Mouse (Mus musculus): ENCODE measurements around the gene Rpl22. TPM values are rescaled to one million over a fixed set of nuclear protein-coding genes. Genes with fewer than 3 reads are reported as not detected.

Rpl22 gene
- polyA plus RNA-seq (2015; fragmentation: Nextera tagmentation; extraction: Ambion mirVana): 497 and 537 TPM in 2 replicates

GRCm38 (mm10) chr4:152325574-152326411 lies at the start of gene Rpl22:
Gene Rpl22 (plus strand): TSS chr4:152325742.

GRCm38 (mm10) chr4:152291562-152291961 lies 34.0 kb upstream of the Rpl22 start, which contains the start of gene Hes3:
Gene Hes3 (minus strand): TSS chr4:152291662.

GRCm38 (mm10) chr4:152296874-152297861 lies 28.4 kb upstream of the Rpl22 start, which contains the start of gene Icmt:
Gene Icmt (plus strand): TSS chr4:152297227.

DNA sequence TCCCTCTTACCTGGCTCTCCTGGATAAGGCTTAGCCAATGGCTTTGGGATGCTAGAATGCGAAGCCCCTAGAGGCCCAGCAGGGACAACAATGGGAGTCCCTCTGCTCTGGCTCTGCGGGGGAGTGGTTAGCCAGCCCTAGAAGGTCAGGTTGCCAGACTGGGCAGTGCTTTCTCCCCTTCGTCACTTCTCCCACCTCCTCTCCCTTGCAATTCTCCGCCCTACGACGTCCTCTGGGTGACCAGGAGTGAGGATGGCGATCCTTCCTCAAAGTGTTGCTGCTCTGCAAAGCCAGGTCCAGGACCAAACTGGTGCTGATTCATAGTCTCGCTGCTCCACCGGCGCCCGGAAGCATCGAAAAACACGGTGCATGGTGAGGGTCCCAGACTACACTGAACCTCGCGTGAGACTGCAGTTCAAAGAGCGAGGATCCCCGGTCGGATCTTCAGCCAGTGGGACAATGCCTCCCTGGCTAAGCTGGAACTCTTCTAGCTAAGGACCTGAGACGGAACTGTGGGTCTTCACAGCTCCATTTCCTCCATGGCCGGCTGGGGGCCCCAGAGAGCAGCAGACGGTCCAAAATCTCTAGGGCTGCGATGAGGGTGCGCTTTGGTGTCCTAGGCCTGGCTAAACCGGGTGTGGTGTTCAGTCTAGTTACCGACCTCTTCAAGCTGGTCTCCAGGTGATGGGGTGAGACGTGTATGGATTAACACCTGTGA lies 6.9 kb upstream of the Rpl22 start, which contains the start of gene Rnf207:
Gene Rnf207 (minus strand): TSS at position 477 of the 718 bp plus-strand sequence.

DNA sequence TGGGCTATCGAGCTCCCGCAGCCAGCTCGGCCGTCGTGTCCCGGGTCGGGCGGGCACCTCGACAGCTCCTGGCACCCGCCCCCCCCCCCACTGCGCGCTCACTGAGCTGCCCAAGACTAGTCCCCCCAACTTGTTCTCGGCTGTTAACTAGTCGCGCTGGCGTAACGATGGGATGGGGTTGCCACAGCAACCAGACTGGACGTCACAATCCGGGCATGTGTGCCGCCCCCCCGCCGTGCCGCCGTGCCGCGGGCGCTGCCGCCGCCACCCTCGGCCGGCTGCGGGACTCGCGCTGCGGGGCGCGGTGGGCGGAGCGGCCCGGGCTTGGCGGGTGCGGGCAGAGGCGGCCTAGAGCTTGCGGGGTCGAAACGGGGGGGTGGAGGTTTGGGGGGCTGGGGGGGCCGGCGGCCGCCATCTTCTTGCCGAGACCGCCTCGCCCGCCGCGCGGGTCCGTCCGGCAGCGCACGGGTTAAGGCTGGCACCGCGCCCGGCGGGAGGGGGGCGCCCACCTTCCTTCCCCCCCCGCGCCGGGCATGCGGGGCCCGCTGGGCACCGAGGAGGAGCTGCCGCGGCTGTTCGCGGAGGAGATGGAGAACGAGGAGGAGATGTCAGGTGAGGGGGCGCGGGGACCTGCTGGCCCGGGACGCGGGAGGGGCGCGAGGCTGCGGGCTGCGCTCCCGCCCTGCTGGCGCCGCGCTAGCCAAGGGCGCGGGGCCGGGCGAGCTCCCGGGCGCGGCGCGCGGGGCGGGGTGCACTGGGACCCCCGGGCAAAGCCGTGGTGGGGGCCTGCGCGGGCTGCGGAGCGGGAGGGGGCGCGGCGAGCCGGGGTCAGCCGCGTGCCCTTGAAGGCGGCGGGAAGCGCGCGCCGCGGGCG lies 13.1 kb downstream of the Rpl22 start, which contains the start of gene Chd5:
Gene Chd5 (plus strand): TSS at position 233 of the 874 bp plus-strand sequence.

Other genes starting within 250 kb of the Rpl22 start
- gene Tnfrsf25, start 209.8 kb upstream of the Rpl22 start, polyA plus RNA-seq (2015; fragmentation: Nextera tagmentation; extraction: Ambion mirVana): 0.66 and 1.9 TPM in 2 replicates
- gene Espn, start 173.4 kb upstream of the Rpl22 start, polyA plus RNA-seq (2015; fragmentation: Nextera tagmentation; extraction: Ambion mirVana): 0.90 and 1.9 TPM in 2 replicates
- gene Hes2, start 166.9 kb upstream of the Rpl22 start, polyA plus RNA-seq (2015; fragmentation: Nextera tagmentation; extraction: Ambion mirVana): not detected in 2 replicates
- 22.8 and 28.6 TPM in 2 replicates for gene Acot7, start 147.6 kb upstream of the Rpl22 start, polyA plus RNA-seq (2015; fragmentation: Nextera tagmentation; extraction: Ambion mirVana)
- 4.1 and 5.8 TPM in 2 replicates for gene Gpr153, start 51.5 kb upstream of the Rpl22 start, polyA plus RNA-seq (2015; fragmentation: Nextera tagmentation; extraction: Ambion mirVana)
- gene Hes3, start 34.1 kb upstream of the Rpl22 start, polyA plus RNA-seq (2015; fragmentation: Nextera tagmentation; extraction: Ambion mirVana): not detected in 2 replicates
- gene Icmt, start 28.5 kb upstream of the Rpl22 start, polyA plus RNA-seq (2015; fragmentation: Nextera tagmentation; extraction: Ambion mirVana): 8.7 and 9.3 TPM in 2 replicates
- gene Rnf207, start 6.7 kb upstream of the Rpl22 start, polyA plus RNA-seq (2015; fragmentation: Nextera tagmentation; extraction: Ambion mirVana): 0.05 and 0.10 TPM in 2 replicates
- 0.04 and 0.05 TPM in 2 replicates for gene Chd5, start 12.9 kb downstream of the Rpl22 start, polyA plus RNA-seq (2015; fragmentation: Nextera tagmentation; extraction: Ambion mirVana)
- gene Nphp4, start 151.0 kb downstream of the Rpl22 start, polyA plus RNA-seq (2015; fragmentation: Nextera tagmentation; extraction: Ambion mirVana): 0.28 TPM in 1 of 2 replicates, not detected in the other
- 12.6 and 16.3 TPM in 2 replicates for gene Kcnab2, start 152.1 kb downstream of the Rpl22 start, polyA plus RNA-seq (2015; fragmentation: Nextera tagmentation; extraction: Ambion mirVana)

All from spleen, postnatal 0 days (tissue).